Mouse (Mus musculus): Measurements from ENCODE around the gene Cldn14.
A peak's percentile ranks its signal among the peaks of the same experiment; 100 is the strongest.

The Cldn14 gene

GRCm38 (mm10) chr16:93912158-93912557, 96.5 kb downstream of the Cldn14 start:
- DNase-seq (ENCODE audit: low spot score) = no peak

GRCm38 (mm10) chr16:93910735-93911665, 97.6 kb downstream of the Cldn14 start:
- no peak for DNase-seq (ENCODE audit: low spot score)

GRCm38 (mm10) chr16:93909936-93910335, 98.7 kb downstream of the Cldn14 start:
- no peak for DNase-seq (ENCODE audit: low spot score)

- no peak for DNase-seq (ENCODE audit: low spot score)
These were observed 100.4 kb downstream of the Cldn14 start for GRCm38 (mm10) chr16:93908196-93908595.

- DNase-seq (ENCODE audit: low spot score) = no peak
These were observed 100.9 kb downstream of the Cldn14 start for GRCm38 (mm10) chr16:93907761-93908160.

GRCm38 (mm10) chr16:93906156-93907014, 102.3 kb downstream of the Cldn14 start:
- DNase-seq (ENCODE audit: low spot score) = no peak

- no peak for DNase-seq (ENCODE audit: low spot score)
These were observed 105.6 kb downstream of the Cldn14 start for GRCm38 (mm10) chr16:93903027-93903426.

GRCm38 (mm10) chr16:93893285-93893684, 115.4 kb downstream of the Cldn14 start:
- DNase-seq (ENCODE audit: low spot score) = peak; percentile 33

GRCm38 (mm10) chr16:93890948-93891604, 117.6 kb downstream of the Cldn14 start:
- DNase-seq (ENCODE audit: low spot score) = no peak

- DNase-seq (ENCODE audit: low spot score) = no peak
These were observed 120.2 kb downstream of the Cldn14 start for GRCm38 (mm10) chr16:93888481-93888880.

GRCm38 (mm10) chr16:93884722-93885113, 123.9 kb downstream of the Cldn14 start:
- DNase-seq (ENCODE audit: low spot score) = peak; percentile 78

GRCm38 (mm10) chr16:93884086-93884721, 124.4 kb downstream of the Cldn14 start:
- no peak for DNase-seq (ENCODE audit: low spot score)

GRCm38 (mm10) chr16:93883423-93884085, 125.1 kb downstream of the Cldn14 start, which contains the start of gene Chaf1b:
Gene Chaf1b, plus strand, starts transcription at chr16:93883901.
- peak; percentile 96 for DNase-seq (ENCODE audit: low spot score)

- DNase-seq (ENCODE audit: low spot score) = no peak
These were observed 130.8 kb downstream of the Cldn14 start for GRCm38 (mm10) chr16:93877612-93878380.

GRCm38 (mm10) chr16:93874841-93875240, 133.8 kb downstream of the Cldn14 start:
- no peak for DNase-seq (ENCODE audit: low spot score)

All from testis, postnatal 14 days (tissue).